Mouse (Mus musculus): Measurements from ENCODE around the gene Hbs1l. TPM values are rescaled to one million over a fixed set of nuclear protein-coding genes. Genes with fewer than 3 reads are reported as not detected.

The Hbs1l gene
- polyA plus RNA-seq, 1 experiment from 2014 or later, result 104 TPM

- Histone ChIP-seq H3K9ac (replicated peaks) (no peak overlapping the region), H3K4me3 (replicated peaks) (no peak overlapping the region)
- ATAC-seq, result no peak
These were observed 54.2 kb downstream of the Hbs1l start for GRCm38 (mm10) chr10:21349946-21350345.

GRCm38 (mm10) chr10:21350531-21351515, 55.0 kb downstream of the Hbs1l start:
- Histone ChIP-seq H3K4me3 (replicated peaks) (no peak overlapping the region), H3K4me1 (replicated peaks) (no peaks in the 10 kb centered on the region), H3K27me3 (no peaks in the 10 kb centered on the region), H3K36me3 (peaks cover 69% of the 10 kb centered on the region), H3K27ac (no peak overlapping the region), H3K4me2 (replicated peaks) (no peak overlapping the region), H3K9ac (replicated peaks) (no peak overlapping the region), H3K9me3 (no peaks in the 10 kb centered on the region)
- no peak for ATAC-seq
- 93% methylated on average over 11 of the region's 11 CpGs for WGBS

More at GRCm38 (mm10) chr10:21349946-21350345, 54.2 kb downstream of the Hbs1l start:
- H3K9me3 ChIP-seq, result no peaks in the 10 kb centered on the region
- no peak overlapping the region for H3K4me2 ChIP-seq (replicated peaks)
- H3K36me3 ChIP-seq, result peaks cover 72% of the 10 kb centered on the region
- 98% methylated on average over 2 of the region's 2 CpGs for WGBS
- H3K4me1 ChIP-seq (replicated peaks), result no peaks in the 10 kb centered on the region
- H3K27me3 ChIP-seq, result no peaks in the 10 kb centered on the region
- H3K27ac ChIP-seq, result no peak overlapping the region

- no peak overlapping the region for H3K9ac ChIP-seq (replicated peaks)
- no peak overlapping the region for H3K4me3 ChIP-seq (replicated peaks)
- no peaks in the 10 kb centered on the region for H3K9me3 ChIP-seq
- WGBS, result 53% methylated on average over 12 of the region's 12 CpGs
- peaks cover 71% of the 10 kb centered on the region for H3K36me3 ChIP-seq
- no peak for ATAC-seq
- H3K4me1 ChIP-seq (replicated peaks), result no peaks in the 10 kb centered on the region
- no peak overlapping the region for H3K27ac ChIP-seq
- no peaks in the 10 kb centered on the region for H3K27me3 ChIP-seq
- no peak overlapping the region for H3K4me2 ChIP-seq (replicated peaks)
These were observed 56.0 kb downstream of the Hbs1l start for GRCm38 (mm10) chr10:21351766-21352165.

- H3K27ac ChIP-seq, result no peak overlapping the region
- H3K4me2 ChIP-seq (replicated peaks), result no peak overlapping the region
- H3K4me1 ChIP-seq (replicated peaks), result no peaks in the 10 kb centered on the region
- H3K4me3 ChIP-seq (replicated peaks), result no peak overlapping the region
- 75% methylated on average over 5 of the region's 5 CpGs for WGBS
- no peak for ATAC-seq
- no peak overlapping the region for H3K9ac ChIP-seq (replicated peaks)
- no peaks in the 10 kb centered on the region for H3K27me3 ChIP-seq
- H3K9me3 ChIP-seq, result no peaks in the 10 kb centered on the region
- peaks cover 76% of the 10 kb centered on the region for H3K36me3 ChIP-seq
These were observed 58.1 kb downstream of the Hbs1l start for GRCm38 (mm10) chr10:21353890-21354289.

GRCm38 (mm10) chr10:21354506-21354905, 58.7 kb downstream of the Hbs1l start:
- WGBS, result 95% methylated on average over 7 of the region's 7 CpGs

GRCm38 (mm10) chr10:21357986-21358385, 62.2 kb downstream of the Hbs1l start:
- no peaks in the 10 kb centered on the region for H3K27me3 ChIP-seq
- peaks cover 71% of the 10 kb centered on the region for H3K36me3 ChIP-seq
- no peaks in the 10 kb centered on the region for H3K4me1 ChIP-seq (replicated peaks)
- ATAC-seq, result no peak
- no peak overlapping the region for H3K27ac ChIP-seq
- no peaks in the 10 kb centered on the region for H3K9me3 ChIP-seq
- H3K4me3 ChIP-seq (replicated peaks), result no peak overlapping the region
- no peak overlapping the region for H3K4me2 ChIP-seq (replicated peaks)
- no peak overlapping the region for H3K9ac ChIP-seq (replicated peaks)
- 93% methylated on average over 8 of the region's 8 CpGs for whole genome bisulfite sequencing

More at GRCm38 (mm10) chr10:21354506-21354905, 58.7 kb downstream of the Hbs1l start:
- no peaks in the 10 kb centered on the region for H3K9me3 ChIP-seq
- H3K9ac ChIP-seq (replicated peaks), result no peak overlapping the region
- H3K27ac ChIP-seq, result no peak overlapping the region
- no peak for ATAC-seq
- H3K4me2 ChIP-seq (replicated peaks), result no peak overlapping the region
- H3K27me3 ChIP-seq, result no peaks in the 10 kb centered on the region
- no peak overlapping the region for H3K4me3 ChIP-seq (replicated peaks)
- H3K36me3 ChIP-seq, result peaks cover 78% of the 10 kb centered on the region
- no peaks in the 10 kb centered on the region for H3K4me1 ChIP-seq (replicated peaks)

GRCm38 (mm10) chr10:21359086-21359485, 63.3 kb downstream of the Hbs1l start:
- no peaks in the 10 kb centered on the region for H3K9me3 ChIP-seq
- no peak for ATAC-seq
- H3K9ac ChIP-seq (replicated peaks), result no peak overlapping the region
- H3K27me3 ChIP-seq, result no peaks in the 10 kb centered on the region
- no peak overlapping the region for H3K4me3 ChIP-seq (replicated peaks)
- peaks cover 68% of the 10 kb centered on the region for H3K36me3 ChIP-seq
- no peak overlapping the region for H3K4me2 ChIP-seq (replicated peaks)
- no peaks in the 10 kb centered on the region for H3K4me1 ChIP-seq (replicated peaks)
- H3K27ac ChIP-seq, result no peak overlapping the region
- 96% methylated on average over 4 of the region's 4 CpGs for WGBS

GRCm38 (mm10) chr10:21361871-21362270, 66.1 kb downstream of the Hbs1l start:
- Histone ChIP-seq H3K27ac (no peak overlapping the region), H3K36me3 (peaks cover 71% of the 10 kb centered on the region), H3K4me2 (replicated peaks) (no peak overlapping the region), H3K4me1 (replicated peaks) (no peaks in the 10 kb centered on the region), H3K4me3 (replicated peaks) (no peak overlapping the region), H3K9ac (replicated peaks) (no peak overlapping the region), H3K9me3 (no peaks in the 10 kb centered on the region), H3K27me3 (no peaks in the 10 kb centered on the region)
- WGBS, result 92% methylated on average over 7 of the region's 7 CpGs
- ATAC-seq, result no peak

GRCm38 (mm10) chr10:21363297-21363696, 67.5 kb downstream of the Hbs1l start:
- 92% methylated on average over 4 of the region's 4 CpGs for WGBS
- Histone ChIP-seq H3K36me3 (peaks cover 72% of the 10 kb centered on the region), H3K4me2 (replicated peaks) (no peak overlapping the region), H3K27ac (no peak overlapping the region), H3K4me1 (replicated peaks) (no peaks in the 10 kb centered on the region), H3K27me3 (no peaks in the 10 kb centered on the region), H3K9me3 (no peaks in the 10 kb centered on the region), H3K9ac (replicated peaks) (no peak overlapping the region), H3K4me3 (replicated peaks) (no peak overlapping the region)
- no peak for ATAC-seq

- H3K27ac ChIP-seq, result no peak overlapping the region
- WGBS, result 93% methylated on average over 7 of the region's 7 CpGs
- no peaks in the 10 kb centered on the region for H3K9me3 ChIP-seq
- no peak overlapping the region for H3K4me3 ChIP-seq (replicated peaks)
- no peaks in the 10 kb centered on the region for H3K27me3 ChIP-seq
- no peak overlapping the region for H3K4me2 ChIP-seq (replicated peaks)
- ATAC-seq, result no peak
- H3K9ac ChIP-seq (replicated peaks), result no peak overlapping the region
- no peaks in the 10 kb centered on the region for H3K4me1 ChIP-seq (replicated peaks)
- peaks cover 77% of the 10 kb centered on the region for H3K36me3 ChIP-seq
These were observed 69.2 kb downstream of the Hbs1l start for GRCm38 (mm10) chr10:21364946-21365345.

- H3K27me3 ChIP-seq, result no peaks in the 10 kb centered on the region
- H3K27ac ChIP-seq, result no peak overlapping the region
- H3K9ac ChIP-seq (replicated peaks), result no peak overlapping the region
- no peaks in the 10 kb centered on the region for H3K9me3 ChIP-seq
- no peaks in the 10 kb centered on the region for H3K4me1 ChIP-seq (replicated peaks)
- no peak overlapping the region for H3K4me3 ChIP-seq (replicated peaks)
- 91% methylated on average over 4 of the region's 4 CpGs for WGBS
- no peak for ATAC-seq
- H3K4me2 ChIP-seq (replicated peaks), result no peak overlapping the region
- H3K36me3 ChIP-seq, result peaks cover 79% of the 10 kb centered on the region
These were observed 70.1 kb downstream of the Hbs1l start for GRCm38 (mm10) chr10:21365897-21366296.

GRCm38 (mm10) chr10:21366471-21366870, 70.7 kb downstream of the Hbs1l start:
- 84% methylated on average over 3 of the region's 3 CpGs for WGBS
- H3K27me3 ChIP-seq, result no peaks in the 10 kb centered on the region
- H3K4me2 ChIP-seq (replicated peaks), result no peak overlapping the region

More at GRCm38 (mm10) chr10:21366471-21366870, 70.7 kb downstream of the Hbs1l start:
- no peaks in the 10 kb centered on the region for H3K9me3 ChIP-seq
- H3K27ac ChIP-seq, result no peak overlapping the region
- H3K9ac ChIP-seq (replicated peaks), result no peak overlapping the region
- no peak for ATAC-seq
- H3K36me3 ChIP-seq, result peaks cover 75% of the 10 kb centered on the region
- H3K4me1 ChIP-seq (replicated peaks), result no peaks in the 10 kb centered on the region
- no peak overlapping the region for H3K4me3 ChIP-seq (replicated peaks)
